Mouse (Mus musculus): ENCODE data around the gene Mbnl2. TPM values are rescaled to one million over a fixed set of nuclear protein-coding genes. Genes with fewer than 3 reads are reported as not detected.

The Mbnl2 gene
- polyA plus RNA-seq, 1 experiment = 23.6 TPM

- no peak for DNase-seq (ENCODE audit: low read depth, low spot score)
- 90% methylated on average over 3 of the region's 3 CpGs for WGBS
Observed at GRCm38 (mm10) chr14:120463938-120464727, 188.7 kb downstream of the Mbnl2 start.

- no peak for DNase-seq (ENCODE audit: low read depth, low spot score)
- WGBS = 86% methylated on average over 4 of the region's 4 CpGs
Observed at GRCm38 (mm10) chr14:120466816-120467215, 191.3 kb downstream of the Mbnl2 start.

- DNase-seq (ENCODE audit: low read depth, low spot score) = no peak
- WGBS = 73% methylated on average over 14 of the region's 14 CpGs
Observed at GRCm38 (mm10) chr14:120469126-120469790, 193.8 kb downstream of the Mbnl2 start.

- DNase-seq (ENCODE audit: low read depth, low spot score) = no peak
- 63% methylated on average over 7 of the region's 7 CpGs for WGBS
Observed at GRCm38 (mm10) chr14:120476186-120476697, 200.8 kb downstream of the Mbnl2 start.

GRCm38 (mm10) chr14:120477288-120477981, 202.0 kb downstream of the Mbnl2 start:
- peak; percentile 99 for DNase-seq (ENCODE audit: low read depth, low spot score)
- WGBS = under 1% methylated on average over 46 of the region's 46 CpGs

GRCm38 (mm10) chr14:120477982-120478568, 202.6 kb downstream of the Mbnl2 start, which contains the start of gene Rap2a:
Gene Rap2a, plus strand, starts transcription at chr14:120478444.
- under 1% methylated on average over 77 of the region's 78 CpGs for WGBS
- DNase-seq (ENCODE audit: low read depth, low spot score) = peak; percentile 76

GRCm38 (mm10) chr14:120478641-120479341, 203.3 kb downstream of the Mbnl2 start:
- no peak for DNase-seq (ENCODE audit: low read depth, low spot score)
- WGBS = under 1% methylated on average over 62 of the region's 62 CpGs

- 69% methylated on average over 8 of the region's 8 CpGs for WGBS
- no peak for DNase-seq (ENCODE audit: low read depth, low spot score)
Observed at GRCm38 (mm10) chr14:120480341-120480900, 205.0 kb downstream of the Mbnl2 start.

GRCm38 (mm10) chr14:120480927-120481326, 205.5 kb downstream of the Mbnl2 start:
- WGBS = 95% methylated on average over 4 of the region's 4 CpGs
- no peak for DNase-seq (ENCODE audit: low read depth, low spot score)

Other genes starting within 250 kb of the Mbnl2 start
- not detected in 2 replicates for gene Oxgr1, start 233.2 kb upstream of the Mbnl2 start, polyA plus RNA-seq (2012; rRNA removed)
- 9.5 and 11.7 TPM in 2 replicates for gene Rap2a, start 202.8 kb downstream of the Mbnl2 start, polyA plus RNA-seq (2012; rRNA removed)

Measured in large intestine, adult 2 months (tissue).